Comparison of ENCODE assay signal across 8 mouse cellular contexts in the genomic region with DNA sequence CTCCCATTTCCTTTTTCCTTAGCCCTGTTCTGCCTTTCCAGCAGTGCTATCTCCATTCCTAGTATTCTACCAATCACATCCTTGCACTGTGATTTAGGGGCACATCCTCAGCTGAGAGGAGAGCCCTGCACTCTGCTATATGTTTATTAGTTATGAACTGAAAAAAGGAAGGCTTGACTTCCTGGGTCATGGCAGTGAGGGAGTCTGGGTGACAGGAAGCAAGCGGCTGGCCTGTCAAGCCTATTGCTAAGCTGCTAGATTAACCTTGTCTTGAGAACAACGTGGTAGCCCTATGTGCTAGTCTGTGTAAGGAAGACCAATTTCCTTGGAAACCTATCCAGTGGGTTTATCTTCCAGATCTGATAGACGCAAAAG. TPM values are rescaled to one million over a fixed set of nuclear protein-coding genes. Genes with fewer than 3 reads are reported as not detected.
DNase-seq lines count a peak whose midpoint lies in the region; ATAC-seq and TF ChIP-seq lines count a peak whose summit lies in the region.

No protein-coding gene starts in this region.

- peak; percentile 80 for ATAC-seq in hindbrain, embryonic 13.5 days (ENCODE audit: low FRiP score)

- no peaks in the 10 kb centered on the region for H3K36me3 ChIP-seq in ES-Bruce4 (ENCODE audit: control insufficient read depth, insufficient read depth, low read length, poor library complexity, severe bottlenecking)
- no peaks in the 10 kb centered on the region for H3K36me3 ChIP-seq in hindbrain, embryonic 13.5 days

- peak overlapping the region; percentile 57 for H3K4me2 ChIP-seq in hindbrain, embryonic 13.5 days

- 21% methylated on average over 3 of the region's 3 CpGs for WGBS in hindbrain, embryonic 13.5 days

- peak; percentile 25 for DNase-seq in adrenal gland, postnatal 10 days
- peak; percentile 6 to 16 for DNase-seq in layer of hippocampus, postnatal 36 days
- DNase-seq in lung, postnatal 14 days: peak; percentile 4
- peak; percentile 25 for DNase-seq in retina, postnatal 7 days (ENCODE audit: low read depth, low spot score)
- no peak for DNase-seq in urinary bladder, postnatal 4 days (ENCODE audit: low spot score in 2 of 2)

- peak overlapping the region; percentile 90 for H3K4me3 ChIP-seq in ES-Bruce4 (ENCODE audit: low read depth, low read length)
- peak overlapping the region; percentile 79 for H3K4me3 ChIP-seq in embryonic fibroblast, embryonic 13.5 days (ENCODE audit: insufficient read depth, low read length)
- H3K4me3 ChIP-seq in hindbrain, embryonic 13.5 days: peak overlapping the region; percentile 47

- TF ChIP-seq EP300 in ES-Bruce4 (IDR thresholded peaks at IDR 0.05; ENCODE audit: insufficient read depth, low read depth, low read length): no peak

- H3K27me3 ChIP-seq in ES-Bruce4 (ENCODE audit: control insufficient read depth, insufficient read depth, low read length, poor library complexity, severe bottlenecking): no peaks in the 10 kb centered on the region
- H3K27me3 ChIP-seq in hindbrain, embryonic 13.5 days: no peaks in the 10 kb centered on the region

- no peak for TF ChIP-seq CTCF in ES-Bruce4 (IDR thresholded peaks at IDR 0.05; ENCODE audit: low read depth, low read length)
- no peak for TF ChIP-seq CTCF in embryonic fibroblast, embryonic 13.5 days (IDR thresholded peaks at IDR 0.05; ENCODE audit: borderline replicate concordance, insufficient read depth, low read length)

- H3K9me3 ChIP-seq in ES-Bruce4 (replicated peaks; ENCODE audit: control insufficient read depth, insufficient read depth, low read length, poor library complexity, severe bottlenecking): no peaks in the 10 kb centered on the region
- H3K9me3 ChIP-seq in hindbrain, embryonic 13.5 days: no peaks in the 10 kb centered on the region

- H3K27ac ChIP-seq in ES-Bruce4 (ENCODE audit: insufficient read depth, low read length): peak overlapping the region; percentile 30
- H3K27ac ChIP-seq in embryonic fibroblast, embryonic 13.5 days (ENCODE audit: insufficient read depth, low read length): peak overlapping the region; percentile 81
- peak overlapping the region; percentile 85 for H3K27ac ChIP-seq in hindbrain, embryonic 13.5 days

- no peaks in the 10 kb centered on the region for H3K4me1 ChIP-seq in ES-Bruce4 (ENCODE audit: control insufficient read depth, insufficient read depth, low read length)
- H3K4me1 ChIP-seq in embryonic fibroblast, embryonic 13.5 days (ENCODE audit: control insufficient read depth, insufficient read depth, low read length): no peaks in the 10 kb centered on the region
- H3K4me1 ChIP-seq in hindbrain, embryonic 13.5 days (replicated peaks): no peaks in the 10 kb centered on the region

- H3K9ac ChIP-seq in ES-Bruce4 (ENCODE audit: low read depth, poor library complexity, severe bottlenecking): peak overlapping the region; percentile 84
- H3K9ac ChIP-seq in hindbrain, embryonic 13.5 days: peak overlapping the region; percentile 70

- TF ChIP-seq POLR2A in ES-Bruce4 (IDR thresholded peaks at IDR 0.05; ENCODE audit: insufficient read depth, low read length): no peak
- TF ChIP-seq POLR2A in embryonic fibroblast, embryonic 13.5 days (IDR thresholded peaks at IDR 0.05; ENCODE audit: low read depth, low read length): peak; percentile 44; the same call in 1 of the 2 replicates

RNA-seq across cellular contexts. Expression of gene Mcts1, which starts 0.6 kb away (rescaled TPM):
- 153 and 160 TPM in 2 replicates for polyA plus RNA-seq in ES-Bruce4 (2011; ENCODE audit: insufficient read depth, insufficient read length, low read depth, missing spikeins)
- total RNA-seq in adrenal gland, postnatal 10 days (2021): 10 to 100 TPM; 87.5 to 93.6 TPM
- 181 and 199 TPM in 2 replicates for polyA plus RNA-seq in embryonic fibroblast, embryonic 13.5 days (2011; ENCODE audit: insufficient read length, low read depth, missing spikeins)
- 188 TPM in 2 replicates for polyA plus RNA-seq in hindbrain, embryonic 13.5 days (2015; fragmentation: Nextera tagmentation; extraction: Ambion mirVana)
- 10 to 100 TPM; 93.0 to 98.4 TPM for total RNA-seq in layer of hippocampus, postnatal 36 days (2021)

RNA-seq across cellular contexts. Expression of gene Cul4b, which starts 25.0 kb away (rescaled TPM):
- 530 and 557 TPM in 2 replicates for polyA plus RNA-seq in ES-Bruce4 (2011; ENCODE audit: insufficient read depth, insufficient read length, low read depth, missing spikeins)
- total RNA-seq in adrenal gland, postnatal 10 days (2021): 10 to 100 TPM; 34.4 to 36.7 TPM
- polyA plus RNA-seq in embryonic fibroblast, embryonic 13.5 days (2011; ENCODE audit: insufficient read length, low read depth, missing spikeins): 60.5 and 63.9 TPM in 2 replicates
- polyA plus RNA-seq in hindbrain, embryonic 13.5 days (2015; fragmentation: Nextera tagmentation; extraction: Ambion mirVana): 19.4 and 20.3 TPM in 2 replicates
- total RNA-seq in layer of hippocampus, postnatal 36 days (2021): 10 to 100 TPM; 34.0 to 34.3 TPM

RNA-seq across cellular contexts. Expression of gene C1galt1c1, which starts 33.9 kb away (rescaled TPM):
- polyA plus RNA-seq in ES-Bruce4 (2011; ENCODE audit: insufficient read depth, insufficient read length, low read depth, missing spikeins): 18.6 and 20.0 TPM in 2 replicates
- total RNA-seq in adrenal gland, postnatal 10 days (2021): 10 to 100 TPM; 15.8 to 16.2 TPM
- polyA plus RNA-seq in embryonic fibroblast, embryonic 13.5 days (2011; ENCODE audit: insufficient read length, low read depth, missing spikeins): 27.4 and 29.7 TPM in 2 replicates
- 27.3 and 32.8 TPM in 2 replicates for polyA plus RNA-seq in hindbrain, embryonic 13.5 days (2015; fragmentation: Nextera tagmentation; extraction: Ambion mirVana)
- 10 to 100 TPM; 25.8 to 27.9 TPM for total RNA-seq in layer of hippocampus, postnatal 36 days (2021)

Comparison
In these comparisons a context has a peak if more than half of its experiments do, and no peak if none do; other contexts are left out.
1. H3K27ac ChIP-seq: peak in every context shown above with its lines; median percentile 85 in hindbrain, embryonic 13.5 days; 81 in embryonic fibroblast, embryonic 13.5 days; 30 in ES-Bruce4.
2. DNase-seq: peak in adrenal gland, postnatal 10 days (single experiment), layer of hippocampus, postnatal 36 days (2 of 2), lung, postnatal 14 days (single experiment) and retina, postnatal 7 days (single experiment); none in urinary bladder, postnatal 4 days (0 of 2).
3. Peak in every context shown above with its lines, with median percentiles within 50 percentile points of each other: H3K4me3 ChIP-seq.